Mouse (Mus musculus) splenic B cell, adult 2 months (primary cell): Measurements from ENCODE around the gene Dctpp1.
A peak's percentile ranks its signal among the peaks of the same experiment; 100 is the strongest.

Experiments
- DNase-seq: peaks from one replicate; pipeline ENCODE4 v3.0.0-alpha.2; 2011; ENCODE audit warnings: low read depth, low spot score
- H3K27me3 ChIP-seq: 2 replicates; pipeline ENCODE4 v1.6.1; 2012; ENCODE audit warnings: mild to moderate bottlenecking, low read length, moderate library complexity, mixed read lengths; ENCODE audit not compliant: control insufficient read depth, poor library complexity, insufficient read depth, severe bottlenecking
- H3K36me3 ChIP-seq: 2 replicates; pipeline ENCODE4 v1.6.1; 2012; ENCODE audit warnings: mild to moderate bottlenecking, low read length, moderate library complexity, mixed read lengths; ENCODE audit not compliant: control insufficient read depth, poor library complexity, insufficient read depth, severe bottlenecking

Dctpp1 gene

GRCm38 (mm10) chr7:127260309-127261111, at the start of gene Dctpp1:
Gene Dctpp1 (minus strand): TSS chr7:127260709.
- peak; percentile 98 for DNase-seq
- Histone ChIP-seq H3K27me3 (no peaks in the 10 kb centered on the region), H3K36me3 (no peaks in the 10 kb centered on the region)

GRCm38 (mm10) chr7:127309951-127310350, 49.4 kb upstream of the Dctpp1 start:
- no peaks in the 10 kb centered on the region for H3K27me3 ChIP-seq
- peaks cover 26% of the 10 kb centered on the region for H3K36me3 ChIP-seq
- no peak for DNase-seq

- peak; percentile 75 for DNase-seq
- no peaks in the 10 kb centered on the region for H3K27me3 ChIP-seq
- H3K36me3 ChIP-seq, result peaks cover 25% of the 10 kb centered on the region
These were observed 48.4 kb upstream of the Dctpp1 start for GRCm38 (mm10) chr7:127308887-127309286.

- Histone ChIP-seq H3K27me3 (no peaks in the 10 kb centered on the region), H3K36me3 (peaks cover 25% of the 10 kb centered on the region)
- DNase-seq, result no peak
These were observed 47.9 kb upstream of the Dctpp1 start for GRCm38 (mm10) chr7:127308431-127308830.

- DNase-seq, result no peak
- Histone ChIP-seq H3K36me3 (peaks cover 7% of the 10 kb centered on the region), H3K27me3 (no peaks in the 10 kb centered on the region)
These were observed 37.2 kb upstream of the Dctpp1 start for GRCm38 (mm10) chr7:127297586-127298193.

GRCm38 (mm10) chr7:127296786-127297555, 36.5 kb upstream of the Dctpp1 start:
- Histone ChIP-seq H3K27me3 (no peaks in the 10 kb centered on the region), H3K36me3 (peaks cover 5% of the 10 kb centered on the region)
- DNase-seq, result no peak

- Histone ChIP-seq H3K27me3 (no peaks in the 10 kb centered on the region), H3K36me3 (peaks cover 4% of the 10 kb centered on the region)
- DNase-seq, result peak; percentile 76
These were observed 35.6 kb upstream of the Dctpp1 start, which contains the start of gene Itgal for GRCm38 (mm10) chr7:127296098-127296497. Gene Itgal (plus strand): TSS chr7:127296260.

GRCm38 (mm10) chr7:127290142-127290541, 29.6 kb upstream of the Dctpp1 start:
- no peaks in the 10 kb centered on the region for H3K36me3 ChIP-seq
- no peaks in the 10 kb centered on the region for H3K27me3 ChIP-seq
- DNase-seq, result peak; percentile 72

- DNase-seq, result peak; percentile 70
- no peaks in the 10 kb centered on the region for H3K36me3 ChIP-seq
- H3K27me3 ChIP-seq, result no peaks in the 10 kb centered on the region
These were observed 28.8 kb upstream of the Dctpp1 start for GRCm38 (mm10) chr7:127289306-127289705.

- Histone ChIP-seq H3K27me3 (no peaks in the 10 kb centered on the region), H3K36me3 (no peaks in the 10 kb centered on the region)
- DNase-seq, result peak; percentile 57
These were observed 27.4 kb upstream of the Dctpp1 start for GRCm38 (mm10) chr7:127287940-127288339.

GRCm38 (mm10) chr7:127285154-127285553, 24.6 kb upstream of the Dctpp1 start:
- DNase-seq, result peak; percentile 64
- H3K27me3 ChIP-seq, result no peaks in the 10 kb centered on the region
- H3K36me3 ChIP-seq, result no peaks in the 10 kb centered on the region

- no peak for DNase-seq
These were observed 21.7 kb upstream of the Dctpp1 start for GRCm38 (mm10) chr7:127282190-127282589.

GRCm38 (mm10) chr7:127281114-127281513, 20.6 kb upstream of the Dctpp1 start:
- no peak for DNase-seq
- Histone ChIP-seq H3K27me3 (no peaks in the 10 kb centered on the region), H3K36me3 (no peaks in the 10 kb centered on the region)

More at GRCm38 (mm10) chr7:127282190-127282589, 21.7 kb upstream of the Dctpp1 start:
- Histone ChIP-seq H3K27me3 (no peaks in the 10 kb centered on the region), H3K36me3 (no peaks in the 10 kb centered on the region)

- Histone ChIP-seq H3K27me3 (no peaks in the 10 kb centered on the region), H3K36me3 (no peaks in the 10 kb centered on the region)
- DNase-seq, result no peak
These were observed 19.6 kb upstream of the Dctpp1 start for GRCm38 (mm10) chr7:127280092-127280491.

- DNase-seq, result peak; percentile 81
- Histone ChIP-seq H3K36me3 (no peaks in the 10 kb centered on the region), H3K27me3 (no peaks in the 10 kb centered on the region)
These were observed 17.8 kb upstream of the Dctpp1 start for GRCm38 (mm10) chr7:127278311-127278710.
